Mouse (Mus musculus) small intestine, adult 10 weeks (tissue): Measurements from ENCODE around the gene Mon2. TPM values are rescaled to one million over a fixed set of nuclear protein-coding genes. Genes with fewer than 3 reads are reported as not detected.

ENCODE experiments used
- polyA plus RNA-seq: library from polyadenylated mRNA; stranded (reverse); fragments of 350-450 nt; fragmentation: Illumina TruSeq; extraction: RNeasy Lipid Tissue Mini Kit (QIAGEN cat#74804); gene quantifications from one replicate; pipeline ENCODE4 v1.2.3, GENCODE M21; 2014; ENCODE audit warnings: low replicate concordance

Gene Mon2
- 64.9 TPM for polyA plus RNA-seq

GRCm38 (mm10) chr10:123076245-123077023 is at the start of gene Mon2:
Mon2 (minus strand) TSS chr10:123076505.

Other genes with a start within 250 kb of the Mon2 start
- gene Usp15, start 120.5 kb upstream of the Mon2 start, polyA plus RNA-seq, result 122 TPM
- 0.26 TPM for gene Fam19a2, start 187.5 kb upstream of the Mon2 start, polyA plus RNA-seq